Mouse (Mus musculus): ENCODE measurements around the gene Tbata. TPM values are rescaled to one million over a fixed set of nuclear protein-coding genes. Genes with fewer than 3 reads are reported as not detected.
A peak's percentile ranks its signal among the peaks of the same experiment; 100 is the strongest.

The Tbata gene
- polyA plus RNA-seq, 2 experiments = not detected

DNA sequence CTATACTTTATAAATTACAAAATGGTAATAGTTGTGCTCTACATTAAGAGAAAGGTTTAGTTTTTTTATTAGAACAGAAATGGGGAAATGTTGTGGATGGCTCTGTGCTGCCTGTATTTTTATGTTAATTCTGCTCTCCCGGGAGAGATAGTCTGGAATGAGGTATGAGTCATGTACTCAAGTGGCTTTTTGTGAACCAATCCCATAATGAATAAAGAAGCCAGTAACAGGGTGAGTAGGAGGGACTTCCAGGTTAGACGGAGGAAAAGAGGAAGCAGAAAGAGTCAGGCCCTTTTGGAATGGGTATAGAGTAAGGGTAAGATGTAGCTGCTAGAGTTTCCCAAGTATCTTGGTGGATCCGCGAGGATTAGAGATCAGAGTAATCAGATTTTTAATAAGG lies 37.7 kb upstream of the Tbata start:
- no peak overlapping the region for H3K4me3 ChIP-seq (ENCODE audit: insufficient read depth in 1 of 2, low read depth in 2 of 2, low read length in 2 of 2)
- no peak for DNase-seq (ENCODE audit: low read depth in 3 of 3, low spot score in 3 of 3)
- H3K4me1 ChIP-seq (replicated peaks; ENCODE audit: control insufficient read depth in 2 of 2, insufficient read depth in 2 of 2, low read length in 1 of 2) = peaks cover 2% of the 10 kb centered on the region in 2 experiments
- no peak overlapping the region for H3K27ac ChIP-seq
- no peak for TF ChIP-seq CTCF (IDR thresholded peaks at IDR 0.05; ENCODE audit: low read depth)
- no peak for TF ChIP-seq EP300 (IDR thresholded peaks at IDR 0.05; ENCODE audit: low read depth)
- 59% methylated on average over 4 of the region's 4 CpGs for WGBS (ENCODE audit: insufficient replicate concordance)
- no peaks in the 10 kb centered on the region for H3K36me3 ChIP-seq (replicated peaks; ENCODE audit: control insufficient read depth, insufficient read depth, low read depth)
- no peak overlapping the region for H3K9ac ChIP-seq (replicated peaks)
- no peak for ATAC-seq (ENCODE audit: insufficient read depth)
- H3K9me3 ChIP-seq (ENCODE audit: control insufficient read depth, low read length) = no peaks in the 10 kb centered on the region
- no peaks in the 10 kb centered on the region for H3K27me3 ChIP-seq (ENCODE audit: control insufficient read depth, insufficient read depth, low read length)
- H3K4me2 ChIP-seq (ENCODE audit: low read depth) = no peak overlapping the region

- TF ChIP-seq EP300 (IDR thresholded peaks at IDR 0.05; ENCODE audit: low read depth) (no peak), CTCF (IDR thresholded peaks at IDR 0.05; ENCODE audit: low read depth) (no peak)
- WGBS (ENCODE audit: insufficient replicate concordance) = 33% methylated on average over 3 of the region's 3 CpGs
- no peak for DNase-seq (ENCODE audit: low read depth in 3 of 3, low spot score in 3 of 3)
- H3K4me3 ChIP-seq (ENCODE audit: insufficient read depth in 1 of 2, low read depth in 2 of 2, low read length in 2 of 2) = no peak overlapping the region
- H3K9me3 ChIP-seq (ENCODE audit: control insufficient read depth, low read length) = no peaks in the 10 kb centered on the region
- H3K27me3 ChIP-seq (ENCODE audit: control insufficient read depth, insufficient read depth, low read length) = no peaks in the 10 kb centered on the region
- H3K4me1 ChIP-seq (replicated peaks; ENCODE audit: control insufficient read depth in 2 of 2, insufficient read depth in 2 of 2, low read length in 1 of 2) = no peaks in the 10 kb centered on the region; a peak in 1 of 4 replicates
- no peak for ATAC-seq (ENCODE audit: insufficient read depth)
- no peaks in the 10 kb centered on the region for H3K36me3 ChIP-seq (replicated peaks; ENCODE audit: control insufficient read depth, insufficient read depth, low read depth)
- no peak overlapping the region for H3K9ac ChIP-seq (replicated peaks)
- no peak overlapping the region for H3K27ac ChIP-seq
- H3K4me2 ChIP-seq (ENCODE audit: low read depth) = no peak overlapping the region
These were observed 36.4 kb upstream of the Tbata start for GRCm38 (mm10) chr10:61135226-61135839.

GRCm38 (mm10) chr10:61137567-61137966 lies 34.2 kb upstream of the Tbata start:
- TF ChIP-seq CTCF (IDR thresholded peaks at IDR 0.05; ENCODE audit: low read depth) (no peak), EP300 (IDR thresholded peaks at IDR 0.05; ENCODE audit: low read depth) (no peak)
- Histone ChIP-seq H3K9me3 (ENCODE audit: control insufficient read depth, low read length) (no peaks in the 10 kb centered on the region), H3K27ac (no peak overlapping the region), H3K4me1 (replicated peaks; ENCODE audit: control insufficient read depth in 2 of 2, insufficient read depth in 2 of 2, low read length in 1 of 2) (peaks cover 0 to 2% of the 10 kb centered on the region in 2 experiments; a peak in 2 of 4 replicates), H3K27me3 (ENCODE audit: control insufficient read depth, insufficient read depth, low read length) (no peaks in the 10 kb centered on the region), H3K9ac (replicated peaks) (no peak overlapping the region), H3K36me3 (replicated peaks; ENCODE audit: control insufficient read depth, insufficient read depth, low read depth) (no peaks in the 10 kb centered on the region), H3K4me3 (ENCODE audit: insufficient read depth in 1 of 2, low read depth in 2 of 2, low read length in 2 of 2) (no peak overlapping the region), H3K4me2 (ENCODE audit: low read depth) (no peak overlapping the region)
- ATAC-seq (ENCODE audit: insufficient read depth) (no peak), DNase-seq (ENCODE audit: low read depth in 3 of 3, low spot score in 3 of 3) (no peak)
- WGBS (ENCODE audit: insufficient replicate concordance) = 32% methylated on average over 1 of the region's 1 CpGs

DNA sequence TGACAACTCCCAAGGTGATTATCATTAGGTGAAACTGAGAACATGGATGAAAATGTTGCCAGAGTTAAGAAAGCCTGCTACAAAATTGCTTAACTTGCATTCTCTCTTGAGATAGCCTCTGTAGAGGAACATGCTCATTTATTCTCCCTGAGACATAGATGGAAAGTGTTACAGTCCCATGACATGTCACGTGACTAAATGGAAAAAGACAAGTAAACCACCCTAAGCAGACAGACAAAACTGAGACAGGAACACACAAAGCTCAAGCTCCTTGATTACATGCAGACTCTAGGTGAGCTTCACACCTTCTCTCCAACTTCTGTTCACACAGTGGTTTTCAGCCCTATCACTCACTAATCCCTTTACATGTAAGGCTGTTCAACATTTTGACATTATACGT lies 28.4 kb upstream of the Tbata start:
- Histone ChIP-seq H3K9ac (replicated peaks) (no peak overlapping the region), H3K36me3 (replicated peaks; ENCODE audit: control insufficient read depth, insufficient read depth, low read depth) (no peaks in the 10 kb centered on the region), H3K27me3 (ENCODE audit: control insufficient read depth, insufficient read depth, low read length) (no peaks in the 10 kb centered on the region), H3K27ac (no peak overlapping the region), H3K4me2 (ENCODE audit: low read depth) (no peak overlapping the region), H3K4me3 (ENCODE audit: insufficient read depth in 1 of 2, low read depth in 2 of 2, low read length in 2 of 2) (no peak overlapping the region), H3K9me3 (ENCODE audit: control insufficient read depth, low read length) (no peaks in the 10 kb centered on the region), H3K4me1 (replicated peaks; ENCODE audit: control insufficient read depth in 2 of 2, insufficient read depth in 2 of 2, low read length in 1 of 2) (peaks cover 4 to 11% of the 10 kb centered on the region in 2 experiments; a peak in 2 of 4 replicates)
- TF ChIP-seq CTCF (IDR thresholded peaks at IDR 0.05; ENCODE audit: low read depth) (no peak), EP300 (IDR thresholded peaks at IDR 0.05; ENCODE audit: low read depth) (no peak)
- 69% methylated on average over 2 of the region's 2 CpGs for WGBS (ENCODE audit: insufficient replicate concordance)
- ATAC-seq (ENCODE audit: insufficient read depth) = no peak
- no peak for DNase-seq (ENCODE audit: low read depth in 3 of 3, low spot score in 3 of 3)

DNA sequence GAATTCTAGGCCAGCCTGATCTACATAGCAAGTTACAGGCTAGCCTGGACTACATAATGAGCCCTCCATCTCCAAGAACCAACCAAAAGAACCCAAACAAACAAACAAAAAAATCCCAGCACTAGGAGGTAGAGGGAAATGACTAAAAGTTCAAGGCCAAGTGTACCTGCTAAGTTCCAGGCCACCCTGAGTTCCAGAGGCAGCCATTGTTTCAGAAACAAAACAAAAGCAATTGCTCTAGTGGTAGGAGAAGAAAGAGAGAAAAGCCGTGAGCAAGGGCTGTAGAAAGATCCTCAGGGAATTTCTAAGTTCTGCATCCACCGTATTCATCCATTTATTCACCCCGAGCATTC lies 26.0 kb upstream of the Tbata start:
- DNase-seq (ENCODE audit: low read depth in 3 of 3, low spot score in 3 of 3) (no peak), ATAC-seq (ENCODE audit: insufficient read depth) (no peak)
- Histone ChIP-seq H3K4me2 (ENCODE audit: low read depth) (peak overlapping the region; percentile 82), H3K36me3 (replicated peaks; ENCODE audit: control insufficient read depth, insufficient read depth, low read depth) (no peaks in the 10 kb centered on the region), H3K9ac (replicated peaks) (no peak overlapping the region; the same call in 1 of the 2 replicates), H3K27me3 (ENCODE audit: control insufficient read depth, insufficient read depth, low read length) (no peaks in the 10 kb centered on the region), H3K27ac (no peak overlapping the region), H3K9me3 (ENCODE audit: control insufficient read depth, low read length) (no peaks in the 10 kb centered on the region), H3K4me1 (replicated peaks; ENCODE audit: control insufficient read depth in 2 of 2, insufficient read depth in 2 of 2, low read length in 1 of 2) (peaks cover 24 to 32% of the 10 kb centered on the region in 2 experiments), H3K4me3 (ENCODE audit: insufficient read depth in 1 of 2, low read depth in 2 of 2, low read length in 2 of 2) (peak overlapping the region; percentile 78 to 90)
- WGBS (ENCODE audit: insufficient replicate concordance) = 7% methylated on average over 3 of the region's 3 CpGs
- TF ChIP-seq EP300 (IDR thresholded peaks at IDR 0.05; ENCODE audit: low read depth) = no peak
- TF ChIP-seq CTCF (IDR thresholded peaks at IDR 0.05; ENCODE audit: low read depth) = no peak

All from liver, embryonic 14.5 days (tissue).